Mouse (Mus musculus) thymus, postnatal 25 days (tissue): Measurements from ENCODE around the gene Csnk2a1.

ENCODE experiments used
- DNase-seq: peaks from one replicate; pipeline ENCODE4 v3.0.0; 2022

The Csnk2a1 gene

GRCm38 (mm10) chr2:152326654-152327053, 100.0 kb downstream of the Csnk2a1 start:
- DNase-seq, result no peak

DNA sequence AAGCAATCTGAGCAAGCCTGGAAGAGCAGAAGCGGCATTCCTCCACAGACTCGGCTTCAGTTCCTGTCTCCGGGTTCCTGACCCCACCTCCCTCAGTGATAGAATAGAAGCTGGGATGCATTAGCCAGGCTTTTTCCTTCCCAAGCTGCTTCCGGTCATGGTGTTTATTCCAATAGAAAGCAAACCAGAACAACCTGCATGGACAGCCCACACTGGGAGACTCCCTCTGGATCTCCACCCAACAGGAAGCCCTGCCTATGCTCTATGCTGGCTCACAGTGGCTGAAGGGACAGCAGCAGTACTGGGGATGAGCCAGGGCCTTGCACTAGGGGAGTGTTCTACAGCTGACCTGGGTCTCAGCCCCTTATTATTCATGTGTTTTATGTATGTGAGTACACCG, 101.3 kb downstream of the Csnk2a1 start:
- DNase-seq, result no peak

DNA sequence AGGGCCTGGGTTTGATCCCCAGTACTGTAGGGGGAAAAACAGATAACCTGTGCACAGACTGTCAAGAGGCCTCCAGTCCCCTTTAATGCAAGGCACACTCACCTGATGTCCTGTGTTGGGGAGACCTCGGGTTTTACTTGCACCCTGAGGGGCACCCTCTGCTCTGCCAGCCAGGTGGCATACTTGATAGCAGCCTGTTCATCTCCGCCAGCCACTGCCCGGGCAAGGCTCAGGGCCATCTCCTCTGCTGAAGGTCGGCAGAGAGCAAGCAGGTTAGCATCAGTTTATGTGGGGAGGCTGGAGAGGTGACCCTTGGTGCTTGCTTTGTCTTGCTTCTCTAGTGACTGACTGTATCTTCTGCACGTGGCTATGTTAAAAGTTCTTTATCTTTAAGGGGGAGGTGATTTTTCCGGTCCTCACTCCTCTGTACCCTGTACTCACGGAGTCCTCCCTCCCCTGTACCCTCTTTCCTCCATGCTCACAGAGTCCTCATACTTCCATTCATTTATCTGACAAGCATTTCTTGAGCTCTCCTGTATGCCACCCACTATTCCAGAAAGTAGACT, 104.3 kb downstream of the Csnk2a1 start:
- no peak for DNase-seq
